Mouse (Mus musculus): ENCODE data around the gene Gm29094.
"Not testable (repeated sequence)": the region's sequence is repeated elsewhere in the genome, so short reads cannot be mapped to it uniquely, and the experiment has no call there.

The Gm29094 gene

DNA sequence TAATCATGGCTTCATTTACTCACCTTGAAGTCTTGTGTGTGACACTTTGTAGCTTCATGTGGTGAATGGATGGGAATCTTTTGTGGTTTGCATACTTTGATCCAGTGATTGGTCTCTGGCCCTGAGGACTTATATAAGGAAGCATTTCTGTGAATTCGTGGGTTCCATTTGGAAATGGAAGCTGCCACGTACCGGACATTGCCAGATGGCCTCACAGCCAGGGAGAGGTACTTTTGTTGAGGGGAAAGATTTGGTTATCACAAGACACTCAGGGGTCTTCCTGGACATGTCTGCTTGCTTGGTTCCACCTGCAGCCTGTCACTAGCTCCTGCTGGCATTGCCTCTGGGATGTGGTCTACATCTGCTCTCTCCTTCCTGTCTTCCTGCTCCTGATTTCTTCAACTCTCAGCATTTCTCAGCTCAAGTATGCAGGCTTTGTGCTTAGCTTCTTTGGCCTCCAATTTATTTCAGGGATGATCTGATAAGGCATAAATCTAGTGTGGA is 41.4 kb downstream of the Gm29094 start:
- DNase-seq (ENCODE audit: extremely low read depth, insufficient read length, low spot score): not testable (repeated sequence)

DNA sequence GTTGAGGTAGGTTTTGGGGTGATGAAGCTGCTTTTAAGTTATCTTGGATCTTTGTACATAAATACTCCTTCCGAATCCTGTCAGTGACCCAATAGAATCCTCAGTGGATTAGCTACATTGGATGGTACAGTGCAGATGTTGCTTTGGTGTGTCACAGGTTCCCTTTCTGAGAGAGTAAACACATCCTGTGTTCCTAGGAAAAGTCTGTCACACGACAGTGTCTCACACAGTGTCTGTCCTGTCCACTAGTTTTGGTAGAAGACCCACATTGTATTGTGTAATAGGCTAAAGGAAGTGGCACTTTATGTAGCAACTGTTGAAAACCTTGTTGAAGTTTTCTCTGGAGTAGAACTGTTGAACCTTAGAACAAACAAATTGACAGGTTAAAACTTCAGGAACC is 54.2 kb downstream of the Gm29094 start:
- DNase-seq (ENCODE audit: extremely low read depth, insufficient read length, low spot score): no peak

DNA sequence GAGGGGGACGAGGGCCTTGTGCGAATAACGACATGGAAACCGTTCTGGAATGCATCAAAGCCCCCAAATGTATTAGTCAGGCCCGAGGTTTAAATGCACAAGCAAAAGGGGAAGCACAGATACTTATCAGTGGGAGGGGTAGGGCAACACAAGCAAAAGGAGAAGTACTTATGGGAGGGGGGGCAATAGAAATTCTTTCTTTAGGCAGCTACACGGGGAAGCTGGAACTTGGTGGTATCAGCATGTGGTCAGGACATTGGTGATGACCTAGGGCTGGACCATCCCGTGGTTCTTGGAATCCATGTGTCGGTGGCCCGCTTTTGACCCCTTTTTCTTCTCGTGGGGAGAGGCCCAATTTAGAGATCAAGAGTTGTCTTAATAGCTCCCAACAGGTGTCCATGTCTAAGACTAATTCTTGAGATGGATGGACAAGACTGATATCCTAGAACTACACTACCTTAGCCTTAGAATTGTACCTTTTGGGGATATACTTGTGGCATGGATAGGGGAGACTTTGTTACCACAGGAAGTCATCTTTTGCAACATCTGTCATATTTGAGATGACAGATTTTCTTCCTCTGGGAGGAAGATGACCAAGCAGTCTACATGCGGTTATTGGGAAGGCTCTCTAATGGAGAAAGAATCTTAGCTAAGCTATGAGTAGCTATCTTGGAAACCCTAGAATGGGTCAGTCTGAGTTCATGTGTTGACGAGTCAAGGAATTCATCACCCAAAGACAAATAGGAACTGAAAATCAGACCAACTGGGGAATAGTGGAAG is 57.6 kb downstream of the Gm29094 start:
- DNase-seq (ENCODE audit: extremely low read depth, insufficient read length, low spot score): no peak

DNA sequence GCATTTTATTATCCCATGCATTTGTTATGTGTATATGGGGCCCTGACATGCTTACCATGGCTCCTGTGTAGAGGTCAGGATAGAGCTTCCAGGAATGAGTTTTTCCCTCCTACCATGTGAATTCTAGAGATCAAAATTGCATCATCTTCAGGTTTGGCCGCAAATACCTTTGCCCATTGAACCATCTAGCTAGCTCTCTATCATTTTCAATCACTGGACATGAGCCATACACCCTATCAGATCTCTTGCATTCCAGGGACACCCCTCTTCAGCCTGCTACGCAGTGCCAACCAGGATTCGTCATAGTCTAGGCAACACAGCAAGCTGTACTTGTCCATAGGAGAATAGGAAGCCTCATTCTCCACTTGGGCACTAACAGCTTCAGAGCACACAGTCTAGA is 64.8 kb downstream of the Gm29094 start:
- DNase-seq (ENCODE audit: extremely low read depth, insufficient read length, low spot score): no peak

DNA sequence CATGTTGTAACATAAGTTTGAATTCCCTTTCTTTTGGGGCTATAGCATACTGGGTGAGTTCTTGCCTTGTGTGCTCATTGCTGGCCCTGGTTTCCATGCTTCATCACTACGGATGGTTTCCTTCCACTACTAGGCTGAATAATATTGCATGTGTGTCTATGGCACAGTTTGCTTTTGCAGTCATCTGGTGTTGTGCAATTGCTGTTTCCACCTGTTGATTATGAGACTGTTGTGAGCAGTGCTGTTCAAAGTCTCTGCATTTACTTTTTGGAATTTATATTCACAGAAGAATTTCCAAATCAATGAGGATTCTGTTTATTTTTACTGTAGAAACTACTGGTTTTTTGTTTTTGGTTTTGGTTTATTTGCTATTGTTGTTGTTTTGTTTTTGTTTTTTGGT is 65.4 kb downstream of the Gm29094 start:
- DNase-seq (ENCODE audit: extremely low read depth, insufficient read length, low spot score): no peak

Data from 3134 (cell line).